Mouse (Mus musculus) layer of hippocampus, postnatal 36 days (tissue): ENCODE measurements around the gene Tmprss9. TPM values are rescaled to one million over a fixed set of nuclear protein-coding genes. Genes with fewer than 3 reads are reported as not detected.

Source experiments
- DNase-seq, 2 experiments: peaks; one replicate each; pipeline ENCODE4 v3.0.0; 2022
- total RNA-seq, 2 experiments: library from RNA; stranded (reverse); gene quantifications; 2 replicates each; pipeline ENCODE4 v1.2.3; 2021

Gene Tmprss9
- total RNA-seq, 2 experiments from 2014 or later: 0.15 to 0.40 TPM

GRCm38 (mm10) chr10:80843087-80843930 lies 28.3 kb upstream of the Tmprss9 start:
- no peak for DNase-seq

GRCm38 (mm10) chr10:80843931-80844547 lies 27.6 kb upstream of the Tmprss9 start, which contains the start of gene Lingo3:
Lingo3 (minus strand) TSS chr10:80844039.
- peak; percentile 62 to 69 for DNase-seq

GRCm38 (mm10) chr10:80845055-80845693 lies 26.5 kb upstream of the Tmprss9 start:
- no peak for DNase-seq

- no peak for DNase-seq
Observed at GRCm38 (mm10) chr10:80845732-80846131, 25.9 kb upstream of the Tmprss9 start.

- no peak for DNase-seq
Observed at GRCm38 (mm10) chr10:80848571-80848970, 23.1 kb upstream of the Tmprss9 start.

GRCm38 (mm10) chr10:80854913-80855748 lies 16.5 kb upstream of the Tmprss9 start, which contains the start of the genes Lsm7 and Sppl2b:
Lsm7 (minus strand) TSS chr10:80855209.
Sppl2b (plus strand) TSS chr10:80855275.
- peak; percentile 97 to 98 for DNase-seq

GRCm38 (mm10) chr10:80855749-80856073 lies 15.9 kb upstream of the Tmprss9 start:
- DNase-seq: no peak

GRCm38 (mm10) chr10:80856267-80856666 lies 15.4 kb upstream of the Tmprss9 start:
- DNase-seq: no peak

- no peak for DNase-seq
Observed at GRCm38 (mm10) chr10:80856908-80857307, 14.7 kb upstream of the Tmprss9 start.

GRCm38 (mm10) chr10:80857386-80857785 lies 14.3 kb upstream of the Tmprss9 start:
- no peak for DNase-seq

- DNase-seq: no peak
Observed at GRCm38 (mm10) chr10:80857848-80858247, 13.8 kb upstream of the Tmprss9 start.

GRCm38 (mm10) chr10:80858350-80858935 lies 13.2 kb upstream of the Tmprss9 start:
- no peak for DNase-seq

- DNase-seq: no peak
Observed at GRCm38 (mm10) chr10:80862305-80862704, 9.3 kb upstream of the Tmprss9 start.

- no peak for DNase-seq
Observed at GRCm38 (mm10) chr10:80864446-80864845, 7.2 kb upstream of the Tmprss9 start.

GRCm38 (mm10) chr10:80870993-80871392 lies 655 bp upstream of the Tmprss9 start:
- DNase-seq: no peak

- no peak for DNase-seq
Observed at GRCm38 (mm10) chr10:80874035-80874434, 2.4 kb downstream of the Tmprss9 start.

GRCm38 (mm10) chr10:80876028-80876427 lies 4.4 kb downstream of the Tmprss9 start:
- DNase-seq: peak in 1 of 2 experiments; percentile 50

- no peak for DNase-seq
Observed at GRCm38 (mm10) chr10:80876594-80876993, 4.9 kb downstream of the Tmprss9 start.

- DNase-seq: peak; percentile 47 to 59
Observed at GRCm38 (mm10) chr10:80880131-80880641, 8.5 kb downstream of the Tmprss9 start.

GRCm38 (mm10) chr10:80880901-80881300 lies 9.3 kb downstream of the Tmprss9 start:
- DNase-seq: no peak

GRCm38 (mm10) chr10:80881301-80881700 lies 9.7 kb downstream of the Tmprss9 start:
- no peak for DNase-seq

- DNase-seq: no peak
Observed at GRCm38 (mm10) chr10:80887181-80887580, 15.5 kb downstream of the Tmprss9 start.
